Mouse (Mus musculus) lung, embryonic 14.5 days (tissue): Measurements from ENCODE around the gene Csnk1g1. TPM values are rescaled to one million over a fixed set of nuclear protein-coding genes. Genes with fewer than 3 reads are reported as not detected.

ENCODE experiments used
- ATAC-seq: fragments of 200-750 bp; cut with Nextera tagmentation; 2 replicates; pipeline ENCODE4 v1.8.0; 2017; ENCODE audit warnings: mild to moderate bottlenecking, moderate TSS enrichment, moderate library complexity; ENCODE audit not compliant: insufficient read depth
- DNase-seq: peaks from one replicate; pipeline ENCODE4 v3.0.0-alpha.2; 2015
- H3K27ac ChIP-seq: fragments of 300-500 bp; sonication (generic); 2 replicates; pipeline ENCODE4 v1.5.1; 2014; ENCODE audit warnings: low read depth, mild to moderate bottlenecking, moderate library complexity
- H3K27me3 ChIP-seq: fragments of 300-500 bp; sonication (generic); 2 replicates; pipeline ENCODE4 v1.6.1; 2014; ENCODE audit warnings: low read length, control low read depth; ENCODE audit not compliant: insufficient read depth
- H3K36me3 ChIP-seq: fragments of 300-500 bp; sonication (generic); 2 replicates; pipeline ENCODE4 v1.6.1; 2014; ENCODE audit warnings: control low read depth; ENCODE audit not compliant: insufficient read depth
- H3K4me1 ChIP-seq: fragments of 300-500 bp; sonication (generic); 2 replicates; pipeline ENCODE4 v1.6.1; 2014; ENCODE audit warnings: antibody characterized with exemption, control low read depth; ENCODE audit not compliant: insufficient read depth
- H3K4me2 ChIP-seq: fragments of 300-500 bp; sonication (generic); 2 replicates; pipeline ENCODE4 v1.6.1; 2014; ENCODE audit warnings: mild to moderate bottlenecking
- H3K4me3 ChIP-seq: fragments of 300-500 bp; sonication (generic); 2 replicates; pipeline ENCODE4 v1.5.1; 2014; ENCODE audit warnings: low read depth, low read length
- H3K9ac ChIP-seq: fragments of 300-500 bp; sonication (generic); 2 replicates; pipeline ENCODE4 v1.6.1; 2014
- H3K9me3 ChIP-seq: fragments of 300-500 bp; sonication (generic); 2 replicates; pipeline ENCODE4 v1.6.1; 2016; ENCODE audit warnings: low read depth, low read length, control low read depth
- CTCF ChIP-seq: IDR thresholded peaks from 2 replicates; pipeline ENCODE4 v1.5.1; 2016; ENCODE audit warnings: antibody characterized with exemption, low read depth
- WGBS: fragments of 180-500 bp; shearing (Covaris S2); extraction: QIAGEN DNeasy Blood & Tissue Kit; methylation state at CpG from one replicate; pipeline ENCODE4 v1.1.7; 2014; 5-methylcytosine and 5-hydroxymethylcytosine counted together
- polyA plus RNA-seq: library from polyadenylated mRNA; unstranded; fragments of >200 nt; fragmentation: Nextera tagmentation; extraction: Ambion mirVana; gene quantifications from 2 replicates; pipeline ENCODE4 v1.2.1, GENCODE M21; 2014

Csnk1g1 gene
- polyA plus RNA-seq, 1 experiment from 2014 or later: 19.2 TPM

- Histone ChIP-seq H3K4me3 (no peak overlapping the region), H3K4me2 (no peak overlapping the region), H3K27me3 (no peaks in the 10 kb centered on the region), H3K9me3 (no peaks in the 10 kb centered on the region), H3K27ac (no peak overlapping the region), H3K4me1 (no peaks in the 10 kb centered on the region), H3K9ac (no peak overlapping the region), H3K36me3 (no peaks in the 10 kb centered on the region)
- DNase-seq: no peak
- no peak for ATAC-seq
- 93% methylated on average over 2 of the region's 2 CpGs for WGBS
- no peak for TF ChIP-seq CTCF
Measured at GRCm38 (mm10) chr9:65937566-65937965, 28.8 kb downstream of the Csnk1g1 start.

GRCm38 (mm10) chr9:65951082-65951587, 42.4 kb downstream of the Csnk1g1 start:
- TF ChIP-seq CTCF: no peak
- 90% methylated on average over 3 of the region's 3 CpGs for WGBS
- H3K27ac ChIP-seq: no peak overlapping the region
- no peak overlapping the region for H3K4me3 ChIP-seq
- no peak for DNase-seq
- no peaks in the 10 kb centered on the region for H3K4me1 ChIP-seq
- no peaks in the 10 kb centered on the region for H3K27me3 ChIP-seq
- no peak overlapping the region for H3K9ac ChIP-seq
- no peak overlapping the region for H3K4me2 ChIP-seq
- peaks cover 7% of the 10 kb centered on the region; the same call in 1 of the 2 replicates for H3K36me3 ChIP-seq
- no peaks in the 10 kb centered on the region for H3K9me3 ChIP-seq
- ATAC-seq: no peak

- no peak overlapping the region for H3K4me2 ChIP-seq
Measured at GRCm38 (mm10) chr9:65970009-65970408, 61.3 kb downstream of the Csnk1g1 start.

DNA sequence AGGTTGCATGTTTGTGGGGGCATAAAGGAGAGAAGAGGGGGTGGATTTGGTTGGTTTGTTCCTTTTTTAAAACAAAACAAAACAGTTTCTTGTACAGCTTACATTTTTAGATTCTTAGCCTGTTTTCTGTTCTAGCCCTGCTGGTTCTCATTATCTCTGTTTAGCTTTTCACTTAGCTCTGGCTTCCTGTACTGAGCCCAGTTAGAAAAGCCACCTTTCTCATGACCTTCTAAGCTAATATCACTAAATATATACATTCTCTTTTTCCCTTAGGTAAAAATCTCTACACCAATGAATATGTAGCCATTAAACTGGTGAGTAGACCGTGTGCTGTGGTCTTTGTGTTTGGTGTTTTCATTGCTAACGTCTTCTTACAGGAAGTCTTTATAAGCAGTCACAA, 64.5 kb downstream of the Csnk1g1 start:
- H3K4me2 ChIP-seq: no peak overlapping the region
- TF ChIP-seq CTCF: no peak
- DNase-seq: no peak

More at GRCm38 (mm10) chr9:65970009-65970408, 61.3 kb downstream of the Csnk1g1 start:
- Histone ChIP-seq H3K9me3 (no peaks in the 10 kb centered on the region), H3K36me3 (no peaks in the 10 kb centered on the region), H3K4me3 (no peak overlapping the region), H3K4me1 (no peaks in the 10 kb centered on the region), H3K27me3 (no peaks in the 10 kb centered on the region), H3K27ac (no peak overlapping the region), H3K9ac (no peak overlapping the region)
- no peak for DNase-seq
- WGBS: 65% methylated on average over 3 of the region's 3 CpGs
- no peak for ATAC-seq
- no peak for TF ChIP-seq CTCF

DNA sequence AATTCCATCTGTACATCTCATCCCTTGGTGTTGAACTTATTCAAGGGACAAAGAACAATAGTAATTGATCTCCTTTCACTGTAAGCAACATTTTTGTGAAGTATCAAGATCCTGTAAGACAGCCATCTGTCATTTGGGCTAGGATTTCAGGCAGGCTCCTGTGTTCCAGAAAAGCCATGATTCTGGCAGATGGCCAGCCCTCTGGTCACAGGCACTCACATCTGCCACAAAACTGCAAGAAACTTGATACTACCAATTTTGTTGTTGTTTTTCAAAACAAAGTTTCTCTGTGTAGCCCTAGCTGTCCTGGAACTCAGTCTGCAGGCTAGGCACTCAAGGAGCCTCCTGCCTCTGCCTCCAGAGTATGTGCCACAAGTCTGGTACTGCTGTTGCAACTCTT, 67.2 kb downstream of the Csnk1g1 start:
- no peak for ATAC-seq
- no peak for TF ChIP-seq CTCF
- Histone ChIP-seq H3K4me1 (no peaks in the 10 kb centered on the region), H3K4me3 (no peak overlapping the region), H3K27ac (no peak overlapping the region), H3K36me3 (no peaks in the 10 kb centered on the region), H3K4me2 (no peak overlapping the region), H3K27me3 (no peaks in the 10 kb centered on the region), H3K9ac (no peak overlapping the region), H3K9me3 (no peaks in the 10 kb centered on the region)
- peak; percentile 65 for DNase-seq

More for the DNA sequence above, 64.5 kb downstream of the Csnk1g1 start:
- H3K36me3 ChIP-seq: no peaks in the 10 kb centered on the region
- no peak overlapping the region for H3K9ac ChIP-seq
- no peaks in the 10 kb centered on the region for H3K4me1 ChIP-seq
- 52% methylated on average over 2 of the region's 2 CpGs for WGBS
- no peak for ATAC-seq
- H3K4me3 ChIP-seq: no peak overlapping the region
- no peak overlapping the region for H3K27ac ChIP-seq
- no peaks in the 10 kb centered on the region for H3K9me3 ChIP-seq
- H3K27me3 ChIP-seq: no peaks in the 10 kb centered on the region

GRCm38 (mm10) chr9:65982841-65983240, 74.1 kb downstream of the Csnk1g1 start:
- DNase-seq (no peak), ATAC-seq (no peak)
- Histone ChIP-seq H3K4me2 (no peak overlapping the region), H3K9ac (no peak overlapping the region), H3K9me3 (no peaks in the 10 kb centered on the region), H3K27me3 (no peaks in the 10 kb centered on the region), H3K4me3 (no peak overlapping the region), H3K27ac (no peak overlapping the region), H3K36me3 (no peaks in the 10 kb centered on the region; the same call in 1 of the 2 replicates), H3K4me1 (no peaks in the 10 kb centered on the region)
- no peak for TF ChIP-seq CTCF
- WGBS: 77% methylated on average over 1 of the region's 1 CpGs

DNA sequence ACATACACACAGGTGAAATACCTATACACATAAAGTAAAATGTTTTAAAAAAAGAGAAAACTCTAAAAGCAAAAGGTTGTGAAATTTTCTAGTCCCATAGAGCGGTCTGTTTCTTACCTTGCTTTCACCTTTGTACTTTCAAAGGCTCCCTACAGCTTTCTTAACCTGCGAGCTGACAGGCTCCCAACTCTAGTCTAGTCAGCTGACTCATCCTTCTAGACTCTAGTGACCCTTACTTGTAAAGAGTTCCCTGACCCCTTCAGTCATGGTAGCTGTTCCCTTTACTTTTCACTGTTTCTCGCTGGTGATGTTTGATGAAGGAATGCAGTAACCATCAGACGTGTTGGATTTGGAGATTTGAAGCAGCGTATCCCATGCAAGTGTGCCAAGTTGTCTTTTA, 78.3 kb downstream of the Csnk1g1 start:
- Histone ChIP-seq H3K9me3 (no peaks in the 10 kb centered on the region), H3K27me3 (no peaks in the 10 kb centered on the region), H3K27ac (no peak overlapping the region), H3K4me2 (no peak overlapping the region), H3K36me3 (no peaks in the 10 kb centered on the region; the same call in 1 of the 2 replicates), H3K4me1 (no peaks in the 10 kb centered on the region), H3K9ac (no peak overlapping the region), H3K4me3 (no peak overlapping the region)
- DNase-seq (no peak), ATAC-seq (no peak)
- TF ChIP-seq CTCF: no peak
- 81% methylated on average over 5 of the region's 5 CpGs for WGBS
